Mouse (Mus musculus): ENCODE results near the gene Iqsec2. TPM values are rescaled to one million over a fixed set of nuclear protein-coding genes. Genes with fewer than 3 reads are reported as not detected.

Iqsec2 gene
- polyA plus RNA-seq, 1 experiment from 2014 or later = 3.7 TPM

DNA sequence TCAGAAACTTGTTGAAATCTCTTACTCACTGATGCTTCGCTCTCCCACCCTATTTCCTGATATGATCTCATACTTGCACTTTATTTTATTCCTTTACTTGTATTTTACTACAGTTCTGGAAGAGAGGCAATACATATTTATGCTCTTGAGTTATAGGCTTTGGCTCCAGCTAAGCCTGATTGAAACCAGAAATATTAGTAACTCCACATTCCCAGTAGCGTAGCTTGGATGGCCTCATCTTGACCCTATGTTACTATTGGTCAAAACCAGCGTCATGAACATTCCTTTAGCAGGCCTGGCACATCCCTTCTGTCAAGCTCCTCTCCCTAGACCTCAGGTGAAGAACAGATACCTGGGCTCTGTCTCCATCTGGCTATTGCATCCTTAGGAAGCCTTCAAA lies 14.2 kb downstream of the Iqsec2 start:
- ATAC-seq = no peak
- no peak overlapping the region for H3K9ac ChIP-seq (replicated peaks)
- H3K27me3 ChIP-seq (ENCODE audit: insufficient read depth, low read length) = no peaks in the 10 kb centered on the region; the same call in 1 of the 2 replicates
- 64% methylated on average over 3 of the region's 3 CpGs for WGBS (ENCODE audit: insufficient replicate concordance)
- TF ChIP-seq EP300 (IDR thresholded peaks at IDR 0.05; ENCODE audit: low read depth) = no peak
- DNase-seq = no peak
- no peak overlapping the region for H3K27ac ChIP-seq (ENCODE audit: low read depth)
- no peaks in the 10 kb centered on the region for H3K36me3 ChIP-seq (replicated peaks; ENCODE audit: insufficient read depth, low read length)
- H3K4me2 ChIP-seq (ENCODE audit: low read depth, low read length) = no peak overlapping the region
- H3K9me3 ChIP-seq (ENCODE audit: low read length) = no peaks in the 10 kb centered on the region
- H3K4me3 ChIP-seq (ENCODE audit: low read depth, low read length) = no peak overlapping the region
- no peaks in the 10 kb centered on the region for H3K4me1 ChIP-seq (ENCODE audit: insufficient read depth)

DNA sequence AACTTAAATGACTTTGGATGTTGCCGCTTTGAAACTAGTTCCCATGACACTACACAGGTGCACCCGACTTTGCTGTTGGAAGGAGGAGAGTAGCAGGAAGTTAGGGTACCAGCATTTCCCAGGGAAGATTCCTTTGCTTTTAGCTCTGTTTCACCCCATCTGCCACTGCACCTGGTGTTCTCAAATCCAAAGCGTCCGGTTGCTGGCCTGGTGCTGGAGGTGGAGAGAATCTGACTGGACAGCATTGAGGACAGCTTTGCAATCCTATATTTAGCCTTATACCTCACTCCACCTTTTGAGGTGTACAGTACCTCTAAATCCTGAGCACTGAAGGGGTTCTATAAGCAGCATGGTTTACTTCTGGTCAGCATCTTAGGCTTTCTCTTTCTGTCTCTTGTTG lies 17.3 kb downstream of the Iqsec2 start:
- DNase-seq (no peak), ATAC-seq (no peak)
- Histone ChIP-seq H3K4me2 (ENCODE audit: low read depth, low read length) (no peak overlapping the region), H3K9me3 (ENCODE audit: low read length) (no peaks in the 10 kb centered on the region), H3K27ac (ENCODE audit: low read depth) (no peak overlapping the region), H3K4me3 (ENCODE audit: low read depth, low read length) (no peak overlapping the region), H3K9ac (replicated peaks) (no peak overlapping the region), H3K4me1 (ENCODE audit: insufficient read depth) (no peaks in the 10 kb centered on the region), H3K27me3 (ENCODE audit: insufficient read depth, low read length) (peaks cover 5% of the 10 kb centered on the region; the same call in 1 of the 2 replicates), H3K36me3 (replicated peaks; ENCODE audit: insufficient read depth, low read length) (no peaks in the 10 kb centered on the region)
- WGBS (ENCODE audit: insufficient replicate concordance) = 80% methylated on average over 4 of the region's 4 CpGs
- no peak for TF ChIP-seq EP300 (IDR thresholded peaks at IDR 0.05; ENCODE audit: low read depth)
- TF ChIP-seq CTCF (IDR thresholded peaks at IDR 0.05; ENCODE audit: low read depth) = no peak

DNA sequence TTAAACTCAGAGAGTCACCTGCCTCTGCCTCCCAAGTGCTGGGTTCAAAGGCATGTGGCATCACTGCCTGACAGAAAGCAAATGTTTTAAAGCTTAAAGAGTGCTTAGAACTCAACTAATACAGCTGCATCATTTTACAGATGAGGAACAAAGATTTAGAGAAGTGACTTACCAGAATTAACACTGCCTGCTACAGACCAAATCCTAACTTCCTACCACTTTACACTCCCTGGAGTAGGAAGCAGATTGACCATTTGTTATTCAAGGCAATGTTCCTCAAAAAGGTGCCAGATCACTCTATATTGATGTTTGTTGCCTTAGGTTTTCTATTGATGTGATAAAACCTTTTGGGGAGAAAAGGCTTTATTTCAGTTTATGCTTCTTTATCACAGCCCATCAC lies 20.0 kb downstream of the Iqsec2 start:
- DNase-seq (no peak), ATAC-seq (no peak)
- Histone ChIP-seq H3K27me3 (ENCODE audit: insufficient read depth, low read length) (peaks cover 9% of the 10 kb centered on the region; the same call in 1 of the 2 replicates), H3K9me3 (ENCODE audit: low read length) (no peaks in the 10 kb centered on the region), H3K36me3 (replicated peaks; ENCODE audit: insufficient read depth, low read length) (no peaks in the 10 kb centered on the region), H3K27ac (ENCODE audit: low read depth) (no peak overlapping the region), H3K4me1 (ENCODE audit: insufficient read depth) (no peaks in the 10 kb centered on the region), H3K4me2 (ENCODE audit: low read depth, low read length) (no peak overlapping the region), H3K9ac (replicated peaks) (no peak overlapping the region), H3K4me3 (ENCODE audit: low read depth, low read length) (no peak overlapping the region)
- TF ChIP-seq EP300 (IDR thresholded peaks at IDR 0.05; ENCODE audit: low read depth) (no peak), CTCF (IDR thresholded peaks at IDR 0.05; ENCODE audit: low read depth) (no peak)

DNA sequence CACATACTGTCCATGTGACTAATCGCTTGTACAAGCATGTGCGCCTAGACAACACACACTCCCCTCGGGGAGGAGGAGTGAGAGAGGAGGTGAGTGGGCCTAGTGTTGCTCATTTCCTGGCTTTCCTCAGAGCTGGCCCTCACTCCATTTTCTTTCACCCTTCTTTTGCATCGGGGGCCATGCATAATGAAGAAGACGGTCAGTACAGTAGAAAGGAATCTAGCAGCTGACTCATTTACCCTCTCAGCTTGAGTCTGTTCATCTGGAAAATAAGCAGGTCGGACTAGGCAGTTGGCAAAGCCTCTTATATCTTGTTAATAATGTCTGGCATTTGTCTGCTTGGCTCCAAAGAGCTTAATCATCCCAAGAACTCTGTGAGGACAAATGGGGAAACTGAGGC lies 22.1 kb downstream of the Iqsec2 start:
- WGBS (ENCODE audit: insufficient replicate concordance) = 75% methylated on average over 6 of the region's 6 CpGs
- Histone ChIP-seq H3K36me3 (replicated peaks; ENCODE audit: insufficient read depth, low read length) (no peaks in the 10 kb centered on the region), H3K9me3 (ENCODE audit: low read length) (no peaks in the 10 kb centered on the region), H3K27me3 (ENCODE audit: insufficient read depth, low read length) (peaks cover 9% of the 10 kb centered on the region; the same call in 1 of the 2 replicates), H3K27ac (ENCODE audit: low read depth) (no peak overlapping the region), H3K4me2 (ENCODE audit: low read depth, low read length) (no peak overlapping the region), H3K9ac (replicated peaks) (no peak overlapping the region), H3K4me3 (ENCODE audit: low read depth, low read length) (no peak overlapping the region), H3K4me1 (ENCODE audit: insufficient read depth) (no peaks in the 10 kb centered on the region)
- TF ChIP-seq EP300 (IDR thresholded peaks at IDR 0.05; ENCODE audit: low read depth) (no peak), CTCF (IDR thresholded peaks at IDR 0.05; ENCODE audit: low read depth) (no peak)
- DNase-seq (no peak), ATAC-seq (no peak)

DNA sequence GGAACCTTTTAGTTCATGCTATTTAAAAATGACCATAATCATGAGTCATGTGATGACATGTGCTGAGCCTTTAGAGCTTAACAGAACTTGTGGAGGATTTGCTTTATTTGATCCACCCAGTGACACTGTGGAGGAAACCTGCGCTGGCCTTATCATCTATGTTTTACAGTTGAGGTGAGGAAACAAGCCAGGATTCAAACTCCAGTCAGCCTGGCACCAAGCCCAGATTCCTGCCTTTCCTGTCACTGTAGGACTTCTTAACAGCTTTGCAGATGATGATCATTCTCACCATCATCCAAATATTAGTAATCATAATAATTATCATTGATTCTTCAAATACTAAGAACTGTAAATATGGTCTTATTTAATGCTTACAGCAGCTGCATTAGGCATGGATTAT lies 24.5 kb downstream of the Iqsec2 start:
- ATAC-seq (no peak), DNase-seq (no peak)
- H3K27ac ChIP-seq (ENCODE audit: low read depth) = no peak overlapping the region
- H3K4me2 ChIP-seq (ENCODE audit: low read depth, low read length) = no peak overlapping the region
- H3K9me3 ChIP-seq (ENCODE audit: low read length) = no peaks in the 10 kb centered on the region
- no peaks in the 10 kb centered on the region for H3K36me3 ChIP-seq (replicated peaks; ENCODE audit: insufficient read depth, low read length)
- TF ChIP-seq CTCF (IDR thresholded peaks at IDR 0.05; ENCODE audit: low read depth) (no peak), EP300 (IDR thresholded peaks at IDR 0.05; ENCODE audit: low read depth) (no peak)
- no peak overlapping the region for H3K9ac ChIP-seq (replicated peaks)
- WGBS (ENCODE audit: insufficient replicate concordance) = 54% methylated on average over 1 of the region's 1 CpGs
- peaks cover 9% of the 10 kb centered on the region; the same call in 1 of the 2 replicates for H3K27me3 ChIP-seq (ENCODE audit: insufficient read depth, low read length)
- H3K4me3 ChIP-seq (ENCODE audit: low read depth, low read length) = no peak overlapping the region
- no peaks in the 10 kb centered on the region for H3K4me1 ChIP-seq (ENCODE audit: insufficient read depth)

DNA sequence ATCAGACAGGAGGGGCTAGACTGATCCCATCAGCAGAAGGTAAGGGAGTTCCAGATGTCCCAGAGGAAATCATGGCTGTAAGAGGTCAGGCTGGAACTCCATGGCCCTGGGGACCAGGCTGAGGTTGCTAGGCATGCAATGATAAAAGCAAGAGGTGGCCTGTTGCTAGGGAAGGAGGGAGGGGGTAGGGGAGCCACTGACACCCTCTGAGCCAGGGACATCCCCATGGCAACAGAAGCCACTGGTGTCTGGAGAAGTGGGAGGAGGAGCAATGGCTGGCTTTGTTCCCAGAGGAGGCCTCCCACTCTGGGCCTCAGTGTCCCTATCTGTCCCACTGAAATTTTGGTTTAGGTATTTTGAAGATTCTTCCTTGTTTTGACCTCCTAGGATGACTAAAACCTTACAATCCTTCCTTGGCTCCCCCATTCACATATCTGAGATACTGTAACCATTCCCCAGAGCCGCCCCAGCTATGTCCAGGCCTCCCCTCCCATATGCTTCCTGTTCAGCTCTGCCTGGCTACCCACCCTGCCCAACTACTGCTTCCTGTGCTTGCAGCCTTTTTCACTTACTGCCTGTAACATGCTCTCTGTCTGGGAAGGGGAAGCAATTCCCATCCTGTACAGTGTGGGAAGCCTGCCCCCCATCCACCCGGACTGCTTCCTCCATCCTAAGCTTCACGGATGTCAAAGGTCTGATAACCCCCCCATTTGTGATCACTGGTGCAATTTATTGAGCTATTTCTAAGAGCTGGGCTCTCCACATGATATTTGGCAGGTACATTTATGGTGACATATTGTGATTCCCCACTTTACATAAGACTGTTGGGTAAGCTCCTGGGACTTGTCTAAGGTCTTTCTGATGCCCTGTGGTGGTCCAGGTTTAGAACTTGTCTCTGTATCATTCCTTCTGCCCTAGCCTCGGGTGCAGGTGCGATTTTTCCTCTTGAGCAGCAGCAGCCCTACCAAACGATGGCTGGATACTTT lies 27.3 kb downstream of the Iqsec2 start:
- Histone ChIP-seq H3K9me3 (ENCODE audit: low read length) (no peaks in the 10 kb centered on the region), H3K9ac (replicated peaks) (no peak overlapping the region), H3K4me1 (ENCODE audit: insufficient read depth) (no peaks in the 10 kb centered on the region), H3K27ac (ENCODE audit: low read depth) (no peak overlapping the region), H3K36me3 (replicated peaks; ENCODE audit: insufficient read depth, low read length) (no peaks in the 10 kb centered on the region), H3K27me3 (ENCODE audit: insufficient read depth, low read length) (peaks cover 5% of the 10 kb centered on the region; the same call in 1 of the 2 replicates), H3K4me2 (ENCODE audit: low read depth, low read length) (no peak overlapping the region), H3K4me3 (ENCODE audit: low read depth, low read length) (no peak overlapping the region)
- ATAC-seq (0 out of 2 replicates have a peak, but pooled peaks have one; percentile 23), DNase-seq (no peak)
- 50% methylated on average over 6 of the region's 6 CpGs for WGBS (ENCODE audit: insufficient replicate concordance)
- no peak for TF ChIP-seq EP300 (IDR thresholded peaks at IDR 0.05; ENCODE audit: low read depth)
- no peak for TF ChIP-seq CTCF (IDR thresholded peaks at IDR 0.05; ENCODE audit: low read depth)

Measured in liver, postnatal 0 days (tissue).